Mouse (Mus musculus): Measurements from ENCODE around the gene Stx8.

The Stx8 gene

GRCm38 (mm10) chr11:67965905-67966878, at the start of gene Stx8:
Gene Stx8, plus strand, starts transcription at chr11:67966193.
- peak; percentile 76 to 87 for DNase-seq (ENCODE audit: low spot score in 2 of 2)

GRCm38 (mm10) chr11:67917126-67917525, 48.9 kb upstream of the Stx8 start:
- no peak for DNase-seq (ENCODE audit: low spot score in 2 of 2)

GRCm38 (mm10) chr11:67919593-67919992, 46.4 kb upstream of the Stx8 start:
- no peak for DNase-seq (ENCODE audit: low spot score in 2 of 2)

GRCm38 (mm10) chr11:67920226-67920960, 45.6 kb upstream of the Stx8 start:
- no peak for DNase-seq (ENCODE audit: low spot score in 2 of 2)

GRCm38 (mm10) chr11:67921091-67921826, 44.7 kb upstream of the Stx8 start:
- no peak for DNase-seq (ENCODE audit: low spot score in 2 of 2)

DNA sequence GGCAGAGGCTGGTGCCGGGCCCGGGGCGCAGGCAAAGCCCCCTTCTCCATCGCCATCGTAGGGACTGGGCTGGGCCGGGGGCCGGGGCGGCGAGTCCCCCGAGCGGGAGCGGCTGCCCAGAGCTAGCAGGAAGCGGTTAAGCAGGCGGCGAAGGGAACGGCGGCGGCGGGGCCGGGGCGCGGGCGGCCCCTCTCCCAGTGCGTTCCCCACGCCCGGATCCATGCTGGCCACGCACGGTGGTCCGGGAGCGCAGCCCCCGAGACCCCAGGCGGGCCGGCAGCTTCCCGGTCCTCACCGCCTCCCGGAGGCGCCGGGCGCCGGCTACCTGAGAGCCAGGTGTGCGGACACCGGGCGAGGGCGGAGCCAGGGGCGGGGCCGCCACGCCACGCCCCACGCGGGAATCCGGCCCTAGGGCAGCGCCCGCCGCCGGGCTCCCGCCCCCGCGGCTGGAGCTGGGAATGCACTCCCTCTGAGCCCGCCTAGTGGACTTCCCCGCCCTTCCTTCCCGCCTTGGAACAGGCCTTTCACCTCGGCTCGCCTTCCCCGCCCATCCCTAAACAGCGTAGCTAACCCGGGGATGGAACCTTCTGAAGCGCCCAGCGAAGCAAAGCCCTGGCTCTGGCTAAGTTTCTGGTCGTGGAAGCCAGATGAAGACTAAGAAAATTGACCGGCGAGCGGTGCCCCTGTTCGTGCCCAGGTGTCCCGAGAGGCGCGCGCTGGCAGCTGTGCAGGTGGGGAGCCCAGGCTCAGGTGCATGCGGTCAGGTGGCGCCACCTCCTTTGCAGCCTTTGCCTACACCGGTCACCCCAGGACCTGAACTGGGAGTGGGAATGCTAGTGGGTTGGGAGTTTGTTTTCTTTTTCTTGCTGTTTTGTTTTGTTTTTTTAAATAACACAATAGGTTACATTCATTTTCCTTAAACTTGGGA, 43.9 kb upstream of the Stx8 start, which contains the start of gene Usp43:
Gene Usp43, minus strand, starts transcription at position 327 of the 928 bp plus-strand sequence.
- DNase-seq (ENCODE audit: low spot score in 2 of 2): no peak

DNA sequence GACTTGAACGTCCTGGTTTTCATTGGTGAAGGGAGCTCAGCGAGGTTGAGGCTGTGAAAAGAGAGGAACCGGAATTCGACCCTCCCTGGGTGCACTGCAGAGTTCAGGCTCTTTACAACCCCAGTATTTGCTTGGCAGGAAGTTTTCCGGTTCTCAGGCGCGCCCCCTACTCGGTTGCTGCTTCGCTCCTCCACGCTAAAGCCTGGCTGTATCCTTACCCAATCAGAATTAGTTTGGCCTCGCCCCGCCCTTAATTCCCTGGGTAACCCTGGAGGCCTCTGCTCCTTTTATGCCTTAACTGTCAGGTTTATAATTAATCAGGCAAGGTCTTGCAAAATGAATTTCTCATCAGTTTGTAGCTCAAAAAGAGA, 43.3 kb upstream of the Stx8 start:
- DNase-seq (ENCODE audit: low spot score in 2 of 2): no peak

DNA sequence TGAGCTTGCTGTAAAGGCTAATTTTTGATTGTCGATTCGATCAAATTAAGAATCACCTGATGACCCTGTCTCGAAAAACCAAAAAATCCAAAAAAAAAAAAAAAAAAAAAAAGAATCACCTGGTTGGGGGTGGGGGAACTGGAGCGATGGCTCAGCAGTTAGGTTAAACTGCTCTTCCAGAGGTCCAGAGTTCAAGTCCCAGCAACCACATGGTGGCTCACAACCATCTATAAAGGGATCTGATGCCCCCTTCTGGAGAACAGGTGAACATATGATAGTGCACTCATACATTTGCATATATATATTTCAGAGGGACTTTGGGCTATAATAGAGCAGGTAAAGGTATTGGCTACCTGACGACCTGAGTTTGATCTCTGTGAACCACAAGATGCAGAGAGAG, 42.3 kb upstream of the Stx8 start:
- DNase-seq (ENCODE audit: low spot score in 2 of 2): no peak

- DNase-seq (ENCODE audit: low spot score in 2 of 2): no peak
Measured at GRCm38 (mm10) chr11:67925000-67925399, 41.0 kb upstream of the Stx8 start.

DNA sequence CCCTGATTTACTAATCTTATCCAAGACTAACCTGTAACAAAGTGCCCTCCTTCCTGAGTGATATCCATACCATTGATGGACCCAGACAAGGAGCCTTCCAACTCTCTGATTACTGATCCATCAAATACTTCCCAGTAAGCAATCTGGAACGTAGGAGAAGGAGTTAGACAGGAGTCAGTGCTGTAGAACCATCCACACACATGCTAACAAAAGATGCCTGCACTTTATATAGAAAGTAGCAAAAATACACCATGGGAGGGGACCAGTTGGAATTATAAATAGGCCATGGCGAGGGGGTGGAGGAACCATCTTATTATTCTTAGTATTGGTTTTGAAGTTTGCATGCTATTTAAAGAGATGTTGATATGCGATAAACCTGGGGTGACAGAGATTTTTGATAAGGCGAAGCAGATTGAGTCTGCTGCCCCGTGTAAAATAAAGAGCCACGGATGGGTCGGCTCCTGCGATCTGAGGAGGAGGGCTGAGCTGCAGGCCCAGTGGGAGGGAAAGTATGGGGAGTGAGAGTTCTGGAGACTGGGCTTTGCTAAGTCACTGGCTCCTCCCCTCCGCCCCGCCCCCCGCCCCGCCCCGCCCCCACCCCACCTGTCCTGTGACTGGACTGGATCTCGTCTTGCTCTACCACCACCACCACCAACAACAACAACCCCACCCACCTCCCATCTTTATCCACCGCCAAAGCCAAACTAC, 39.5 kb upstream of the Stx8 start:
- no peak for DNase-seq (ENCODE audit: low spot score in 2 of 2)

DNA sequence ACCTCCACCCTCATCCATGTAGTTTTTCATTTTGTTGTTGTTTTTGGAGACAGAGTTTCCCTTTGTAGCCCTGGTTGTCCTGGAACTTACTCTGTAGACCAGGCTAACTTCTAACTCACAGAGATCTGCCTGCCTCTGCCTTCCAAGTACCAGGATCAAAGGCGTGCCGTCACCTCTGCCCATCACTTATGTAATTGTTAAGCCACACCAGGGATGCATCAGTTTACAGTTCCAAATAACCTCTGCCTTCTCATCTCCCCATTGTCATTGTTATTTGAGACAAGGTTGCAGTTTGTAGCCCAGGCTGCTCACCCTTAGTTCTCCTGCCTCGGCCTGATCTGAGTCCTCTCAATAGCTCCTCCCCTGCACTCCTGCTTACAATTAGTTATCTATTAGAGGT, 33.8 kb upstream of the Stx8 start:
- DNase-seq (ENCODE audit: low spot score in 2 of 2): no peak

DNA sequence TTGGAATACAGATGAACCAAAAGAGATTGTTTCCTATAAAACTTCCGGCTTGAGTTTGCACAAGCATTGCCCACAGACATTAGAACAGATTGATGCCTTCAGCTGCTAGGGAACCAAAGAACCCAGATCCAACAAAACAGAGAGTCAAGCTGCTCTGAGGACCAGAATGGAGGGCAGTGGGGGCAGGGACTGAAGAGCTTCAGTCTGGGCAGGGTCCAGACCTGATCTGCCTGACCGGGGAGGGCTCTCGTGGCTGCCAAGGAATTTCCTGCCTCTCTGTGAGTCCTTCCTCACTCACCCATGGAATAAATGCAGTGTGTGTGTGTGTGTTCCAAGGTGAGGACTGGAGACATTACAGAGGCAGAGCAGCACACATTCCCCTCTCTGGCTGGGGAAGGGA, 17.8 kb upstream of the Stx8 start:
- DNase-seq (ENCODE audit: low spot score in 2 of 2): no peak

DNA sequence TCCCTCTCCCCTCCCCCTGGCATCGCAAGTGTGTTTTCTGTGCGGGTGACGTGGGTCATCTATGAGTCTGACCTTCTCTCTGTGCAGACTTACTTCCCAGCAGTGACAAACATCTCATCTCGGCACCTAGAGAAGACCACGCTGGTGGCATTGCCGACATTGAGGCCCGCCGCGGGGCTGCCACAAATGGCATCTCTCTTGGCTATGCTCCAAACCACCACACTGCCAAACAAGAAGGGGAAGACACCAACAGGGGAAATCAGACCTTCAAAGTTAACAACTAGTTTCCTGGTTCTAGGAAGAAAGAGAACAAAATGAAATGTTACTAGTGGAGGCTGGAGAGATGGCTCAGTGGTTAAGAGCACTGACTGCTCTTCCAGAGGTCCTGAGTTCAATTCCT, 16.5 kb upstream of the Stx8 start:
- DNase-seq (ENCODE audit: low spot score in 2 of 2): no peak

DNA sequence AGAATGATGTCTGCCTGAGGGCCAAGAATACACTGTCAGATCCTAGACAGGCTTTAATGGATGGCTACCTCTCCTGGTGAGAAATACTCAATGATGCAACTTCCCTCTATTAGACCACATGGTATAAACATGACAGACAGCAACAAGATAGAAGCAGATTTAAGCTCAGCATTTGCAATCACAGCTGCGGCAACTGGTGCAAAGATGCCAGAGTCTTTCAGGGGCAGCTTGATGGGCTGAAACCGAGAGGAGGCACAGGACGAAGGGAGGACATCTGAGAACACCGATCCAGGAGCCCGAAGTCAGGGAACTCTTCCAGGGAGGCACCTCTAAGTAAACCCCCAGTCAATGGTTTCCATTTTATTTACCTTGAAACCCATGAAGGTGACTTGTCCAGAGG, 12.4 kb upstream of the Stx8 start:
- no peak for DNase-seq (ENCODE audit: low spot score in 2 of 2)

- DNase-seq (ENCODE audit: low spot score in 2 of 2): no peak
Measured at GRCm38 (mm10) chr11:67954413-67954812, 11.6 kb upstream of the Stx8 start.

GRCm38 (mm10) chr11:67964110-67964509, 1.9 kb upstream of the Stx8 start:
- no peak for DNase-seq (ENCODE audit: low spot score in 2 of 2)

- DNase-seq (ENCODE audit: low spot score in 2 of 2): peak; percentile 80 to 82
Measured at GRCm38 (mm10) chr11:67965242-67965883, 630 bp upstream of the Stx8 start, which contains the start of gene Cfap52. Gene Cfap52, minus strand, starts transcription at chr11:67965651.

- no peak for DNase-seq (ENCODE audit: low spot score in 2 of 2)
Measured at GRCm38 (mm10) chr11:67967831-67968230, 1.8 kb downstream of the Stx8 start.

- no peak for DNase-seq (ENCODE audit: low spot score in 2 of 2)
Measured at GRCm38 (mm10) chr11:67972606-67973005, 6.6 kb downstream of the Stx8 start.

DNA sequence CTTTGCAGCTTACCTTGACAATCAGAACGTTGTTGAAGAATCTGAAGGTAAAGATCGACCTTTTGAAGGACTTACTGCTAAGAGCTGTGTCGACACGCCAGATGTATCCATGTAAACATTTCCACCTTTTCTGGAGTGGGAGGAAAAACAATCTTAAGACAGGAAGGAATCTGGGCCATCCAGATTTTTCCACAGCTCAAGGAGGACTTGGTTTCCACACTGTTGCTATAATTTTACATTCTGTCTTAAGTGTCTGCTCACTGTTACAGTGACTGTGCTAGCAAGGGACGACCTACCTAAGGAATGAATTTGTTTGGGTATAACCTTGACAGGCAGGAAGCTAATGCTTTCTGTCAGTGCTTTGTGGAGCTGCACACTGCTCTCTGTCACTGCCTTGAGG, 7.2 kb downstream of the Stx8 start:
- DNase-seq (ENCODE audit: low spot score in 2 of 2): no peak
